Mouse (Mus musculus): Measurements from ENCODE around the gene Plekha1. TPM values are rescaled to one million over a fixed set of nuclear protein-coding genes. Genes with fewer than 3 reads are reported as not detected.
A peak's percentile ranks its signal among the peaks of the same experiment; 100 is the strongest.

The Plekha1 gene
- total and polyA plus RNA-seq, 3 experiments = 6.9 to 22.1 TPM; not detected in 1

DNA sequence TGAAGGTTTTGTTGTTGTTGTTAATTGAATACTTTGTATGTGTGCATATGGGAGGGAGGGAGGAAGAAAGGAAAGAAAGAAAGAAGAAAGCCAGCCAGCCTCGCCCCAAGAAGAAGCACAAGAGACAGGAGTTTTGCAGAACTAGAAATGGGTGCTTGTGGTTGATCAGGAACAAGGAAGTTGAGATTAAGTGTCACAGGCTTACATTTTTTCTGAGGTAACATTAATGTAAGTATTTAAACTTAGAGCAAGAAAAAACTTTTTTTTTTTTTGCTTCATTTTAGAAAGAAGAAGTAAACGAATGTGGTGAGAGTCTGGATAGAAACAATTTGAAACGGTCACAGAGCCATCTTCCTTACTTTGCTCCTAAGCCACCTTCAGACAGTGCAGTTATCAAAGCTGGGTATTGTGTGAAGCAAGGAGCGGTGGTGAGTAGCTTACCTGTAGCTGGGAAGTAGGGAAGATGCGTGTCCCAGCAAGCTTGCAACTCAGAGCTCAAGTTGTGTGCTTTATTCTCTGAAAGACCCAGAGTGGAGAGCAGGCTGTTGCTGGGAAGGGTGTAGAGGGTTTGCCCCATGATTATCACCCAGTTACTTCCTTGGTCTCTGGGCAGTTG, 34.8 kb downstream of the Plekha1 start:
- TF ChIP-seq MAFK (IDR thresholded peaks at IDR 0.05; ENCODE audit: borderline replicate concordance, low read depth, low read length) (no peak), ETS1 (IDR thresholded peaks at IDR 0.05; ENCODE audit: low read depth, low read length) (peak; percentile 44), POLR2A (IDR thresholded peaks at IDR 0.05; ENCODE audit: control insufficient read depth in 1 of 2, insufficient read depth in 1 of 2, low read depth in 1 of 2, low read length in 2 of 2, poor library complexity in 1 of 2) (peak in 1 of 2 experiments; percentile 54; a peak in 2 of 4 replicates), ZNF384 (IDR thresholded peaks at IDR 0.05; ENCODE audit: low read depth, low read length) (peak; percentile 89), MYB (IDR thresholded peaks at IDR 0.05; ENCODE audit: low read depth, low read length) (no peak), USF2 (IDR thresholded peaks at IDR 0.05; ENCODE audit: borderline replicate concordance in 1 of 2, insufficient read depth in 1 of 2, low read depth in 1 of 2, low read length in 2 of 2) (no peak), TCF12 (IDR thresholded peaks at IDR 0.05; ENCODE audit: low read depth, low read length) (0 out of 2 replicates have a peak, but pooled peaks have one; percentile 15), CHD1 (IDR thresholded peaks at IDR 0.05; ENCODE audit: low read depth, low read length) (no peak), ZC3H11A (IDR thresholded peaks at IDR 0.05; ENCODE audit: low read depth, low read length) (no peak), MYC (IDR thresholded peaks at IDR 0.05; ENCODE audit: low read depth, low read length) (peak; percentile 70; the same call in 1 of the 2 replicates), POLR2AphosphoS2 (IDR thresholded peaks at IDR 0.05; ENCODE audit: low read length) (no peak), TBP (IDR thresholded peaks at IDR 0.05; ENCODE audit: low read depth, low read length) (peak; percentile 16; the same call in 1 of the 2 replicates), SIN3A (IDR thresholded peaks at IDR 0.05; ENCODE audit: low read length) (peak; percentile 80), GABPA (IDR thresholded peaks at IDR 0.05; ENCODE audit: low read depth, low read length) (no peak), CTCF (IDR thresholded peaks at IDR 0.05 in 2 of 3, conservative IDR thresholded peaks at IDR 0.05 in 1 of 3; ENCODE audit: control insufficient read depth in 1 of 3, insufficient read depth in 1 of 3, low read depth in 2 of 3, low read length in 3 of 3, poor library complexity in 1 of 3, severe bottlenecking in 1 of 3) (no peak), UBTF (IDR thresholded peaks at IDR 0.05; ENCODE audit: borderline replicate concordance, insufficient read depth, low read depth, low read length) (no peak), MAZ (IDR thresholded peaks at IDR 0.05; ENCODE audit: low read depth, low read length) (0 out of 2 replicates have a peak, but pooled peaks have one; percentile 48), GATA1 (IDR thresholded peaks at IDR 0.05; ENCODE audit: low read depth, low read length) (no peak; the same call in 1 of the 2 replicates), EP300 (IDR thresholded peaks at IDR 0.05; ENCODE audit: low read depth in 1 of 2, low read length in 2 of 2) (peak in 1 of 2 experiments; percentile 70; a peak in 3 of 4 replicates), NELFE (IDR thresholded peaks at IDR 0.05; ENCODE audit: low read depth, low read length) (peak; percentile 63), RAD21 (IDR thresholded peaks at IDR 0.05; ENCODE audit: low read depth, low read length) (no peak), CHD2 (IDR thresholded peaks at IDR 0.05; ENCODE audit: low read length) (no peak), MEF2A (IDR thresholded peaks at IDR 0.05; ENCODE audit: extremely low read depth, insufficient replicate concordance, low read depth, low read length, poor library complexity, severe bottlenecking) (no peak), ELF1 (IDR thresholded peaks at IDR 0.05; ENCODE audit: low read depth, low read length) (peak; percentile 60; the same call in 1 of the 2 replicates), KAT2A (conservative IDR thresholded peaks at IDR 0.05; ENCODE audit: low read depth, low read length) (0 out of 2 replicates have a peak, but pooled peaks have one; percentile 26), HCFC1 (IDR thresholded peaks at IDR 0.05; ENCODE audit: low read depth, low read length) (peak; percentile 44), MAX (IDR thresholded peaks at IDR 0.05; ENCODE audit: low read length) (peak; percentile 44; the same call in 1 of the 2 replicates), RCOR1 (IDR thresholded peaks at IDR 0.05; ENCODE audit: low read depth, low read length) (peak; percentile 33; the same call in 1 of the 2 replicates), JUND (IDR thresholded peaks at IDR 0.05; ENCODE audit: low read depth, low read length) (no peak)
- DNase-seq (ENCODE audit: low read depth, low spot score) = peak; percentile 85
- peaks cover 0 to 23% of the 10 kb centered on the region in 2 experiments; a peak in 2 of 4 replicates for H3K36me3 ChIP-seq (ENCODE audit: control insufficient read depth in 1 of 2, insufficient read depth in 2 of 2, low read length in 2 of 2)
- H3K79me2 ChIP-seq (ENCODE audit: control insufficient read depth, insufficient read depth, low read length, poor library complexity) = no peaks in the 10 kb centered on the region; the same call in 1 of the 2 replicates
- peaks cover 14 to 15% of the 10 kb centered on the region in 2 experiments for H3K4me1 ChIP-seq (ENCODE audit: control insufficient read depth in 1 of 2, insufficient read depth in 2 of 2, low read length in 2 of 2)
- H3K4me3 ChIP-seq (ENCODE audit: control insufficient read depth in 1 of 2, insufficient read depth in 1 of 2, low read depth in 2 of 2, low read length in 2 of 2) = peak overlapping the region; percentile 58 to 79
- peak overlapping the region; percentile 99 for H3K27ac ChIP-seq (ENCODE audit: control insufficient read depth, low read depth, low read length)
- peak overlapping the region; percentile 76 for H3K9ac ChIP-seq (ENCODE audit: control insufficient read depth, low read depth, low read length, poor library complexity, severe bottlenecking)
- no peaks in the 10 kb centered on the region for H3K9me3 ChIP-seq (replicated peaks; ENCODE audit: insufficient read depth, low read length)
- no peaks in the 10 kb centered on the region for H3K27me3 ChIP-seq (ENCODE audit: control insufficient read depth in 1 of 2, insufficient read depth in 2 of 2, low read length in 2 of 2)

Measured in MEL (cell line).